In the genomic region with DNA sequence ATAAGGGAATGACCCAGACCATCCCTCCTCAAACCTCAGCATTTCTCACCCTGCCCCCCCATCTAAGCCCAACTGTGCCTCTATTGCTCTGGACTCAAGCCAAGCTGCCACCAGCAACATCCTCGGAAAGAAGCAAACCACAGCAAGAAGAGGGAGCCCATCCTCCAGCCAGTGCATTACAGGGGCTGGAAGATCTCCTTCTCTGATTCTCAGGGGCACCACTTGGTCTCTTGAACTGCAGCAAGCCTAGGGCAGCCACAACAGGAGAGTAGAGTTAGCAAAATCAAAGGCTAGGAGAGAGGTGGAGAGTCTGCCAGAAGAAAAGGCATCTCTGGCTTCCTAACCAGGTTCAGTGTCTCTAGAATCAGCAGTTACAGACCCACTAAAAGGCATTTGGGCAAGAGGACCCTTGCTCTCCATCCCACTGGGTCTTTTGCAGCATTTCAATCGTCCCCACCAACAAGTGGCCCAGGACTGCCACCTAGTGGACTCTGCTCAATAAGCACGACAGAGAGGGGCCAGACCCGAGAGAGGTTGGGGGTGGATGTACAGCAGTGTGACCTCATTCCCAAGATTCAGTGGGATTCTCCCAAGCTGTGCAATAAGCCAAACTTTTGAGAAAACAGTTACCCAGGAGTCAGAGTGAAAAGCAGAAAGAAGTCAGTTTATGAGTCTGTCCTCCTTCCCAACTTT, we compare ENCODE assay signal across 7 mouse cellular contexts. TPM values are rescaled to one million over a fixed set of nuclear protein-coding genes. Genes with fewer than 3 reads are reported as not detected.
DNase-seq lines count a peak whose midpoint lies in the region; ATAC-seq and TF ChIP-seq lines count a peak whose summit lies in the region.

No protein-coding gene starts in this region.

- intact Hi-C loops in gastrocnemius, postnatal 14 days (cut with DNase I; ENCODE audit: low total_unique reads): loop anchor here (2.0 to 10.0 kb wide), 2 partner anchors 190 to 288 kb away; partner anchors contain the start of gene Plxna1
- intact Hi-C loops in left cerebral cortex, postnatal 25 days (cut with DNase I): loop anchor here (2.0 to 5.0 kb wide), 5 partner anchors 316 to 626 kb away; no protein-coding TSS in a partner anchor

- no peak overlapping the region for H3K9ac ChIP-seq in intestine, postnatal 0 days (ENCODE audit: low read depth, low read length)
- 0 out of 2 replicates have a peak overlapping the region, but pooled peaks have one; percentile 17 for H3K9ac ChIP-seq in midbrain, embryonic 15.5 days

- no peak overlapping the region for H3K4me3 ChIP-seq in intestine, postnatal 0 days (ENCODE audit: low read depth, low read length)
- H3K4me3 ChIP-seq in midbrain, embryonic 15.5 days: no peak overlapping the region

- H3K9me3 ChIP-seq in intestine, postnatal 0 days (ENCODE audit: control insufficient read depth): no peaks in the 10 kb centered on the region
- H3K9me3 ChIP-seq in midbrain, embryonic 15.5 days: no peaks in the 10 kb centered on the region

- no peak overlapping the region for H3K4me2 ChIP-seq in intestine, postnatal 0 days (replicated peaks; ENCODE audit: low read depth)
- H3K4me2 ChIP-seq in midbrain, embryonic 15.5 days: no peak overlapping the region

- no peaks in the 10 kb centered on the region for H3K27me3 ChIP-seq in intestine, postnatal 0 days (replicated peaks; ENCODE audit: control insufficient read depth, insufficient read depth, low read length)
- no peaks in the 10 kb centered on the region for H3K27me3 ChIP-seq in midbrain, embryonic 15.5 days (replicated peaks)

- H3K27ac ChIP-seq in intestine, postnatal 0 days (ENCODE audit: low read depth, low read length): no peak overlapping the region
- peak overlapping the region; percentile 48 for H3K27ac ChIP-seq in midbrain, embryonic 15.5 days

- H3K36me3 ChIP-seq in intestine, postnatal 0 days (ENCODE audit: control insufficient read depth, insufficient read depth): no peaks in the 10 kb centered on the region
- 0 out of 2 replicates have a peak, but pooled peaks cover 5% of the 10 kb centered on the region for H3K36me3 ChIP-seq in midbrain, embryonic 15.5 days (replicated peaks)

- DNase-seq in adrenal gland, adult (ENCODE audit: inconsistent age in 2 of 2, low spot score in 1 of 2): peak; percentile 79 to 94
- peak; percentile 80 for DNase-seq in gastrocnemius, postnatal 14 days
- DNase-seq in left cerebral cortex, postnatal 25 days (ENCODE audit: low spot score in 2 of 2): peak; percentile 74 to 83
- DNase-seq in spleen, postnatal 14 days (ENCODE audit: low spot score in 2 of 2): peak; percentile 16 to 59

- ATAC-seq in common myeloid progenitor, adult 5-6 weeks (replicated peaks; ENCODE audit: low read depth, poor library complexity, severe bottlenecking): peak; percentile 88
- ATAC-seq in intestine, postnatal 0 days: no peak
- peak; percentile 77 for ATAC-seq in midbrain, embryonic 15.5 days (replicated peaks)

- H3K4me1 ChIP-seq in intestine, postnatal 0 days (replicated peaks; ENCODE audit: control insufficient read depth, insufficient read depth, low read length): peaks cover 3% of the 10 kb centered on the region; the same call in 1 of the 2 replicates
- H3K4me1 ChIP-seq in midbrain, embryonic 15.5 days: peaks cover 9% of the 10 kb centered on the region

- peak; percentile 98 for TF ChIP-seq CTCF in intestine, postnatal 0 days (IDR thresholded peaks at IDR 0.05; ENCODE audit: low read depth)

- WGBS in intestine, postnatal 0 days: 6% methylated on average over 4 of the region's 4 CpGs
- WGBS in midbrain, embryonic 15.5 days: 7% methylated on average over 4 of the region's 4 CpGs

RNA-seq across cellular contexts. Expression of gene Chchd6, which starts 42.3 kb away (rescaled TPM):
- 16.2 and 16.5 TPM in 2 replicates for total RNA-seq in common myeloid progenitor, adult 5-6 weeks (2017)
- 1 to 10 TPM; 2.7 to 3.3 TPM for total RNA-seq in gastrocnemius, postnatal 14 days (2021)
- polyA plus RNA-seq in intestine, postnatal 0 days (2015; fragmentation: Nextera tagmentation; extraction: Ambion mirVana): 14.8 and 15.5 TPM in 2 replicates
- total RNA-seq in left cerebral cortex, postnatal 25 days (2021): 10 to 100 TPM; 79.1 to 83.9 TPM
- polyA plus RNA-seq in midbrain, embryonic 15.5 days (2015; fragmentation: Nextera tagmentation; extraction: Ambion mirVana): 173 and 185 TPM in 2 replicates
